Mouse (Mus musculus): ENCODE data around the gene Nid1.
"Not testable (repeated sequence)": the region's sequence is repeated elsewhere in the genome, so short reads cannot be mapped to it uniquely, and the experiment has no call there.

Gene Nid1

GRCm38 (mm10) chr13:13453332-13453731 lies 16.0 kb downstream of the Nid1 start:
- not testable (repeated sequence) for DNase-seq (ENCODE audit: low spot score)

DNA sequence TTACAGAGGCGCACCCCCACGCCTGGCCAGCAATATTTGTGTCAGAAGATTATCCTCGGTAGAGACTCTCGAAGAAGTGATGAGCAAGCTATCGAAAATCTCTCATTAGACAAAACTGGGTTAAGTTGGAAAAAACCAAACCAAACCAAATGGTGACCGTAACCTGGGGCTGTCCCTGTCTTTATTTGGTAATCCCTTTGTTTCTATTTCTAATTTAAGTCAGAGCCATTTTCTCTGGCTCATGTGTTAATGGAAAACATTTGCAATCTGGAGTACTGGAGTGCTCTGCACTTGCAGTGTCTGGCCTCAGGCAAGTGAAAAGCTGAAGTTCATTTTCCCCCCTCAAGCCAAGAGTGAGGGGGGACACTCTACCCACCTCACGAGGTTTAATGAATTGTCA lies 16.9 kb downstream of the Nid1 start:
- DNase-seq (ENCODE audit: low spot score), result not testable (repeated sequence)

- not testable (repeated sequence) for DNase-seq (ENCODE audit: low spot score)
These were observed 18.5 kb downstream of the Nid1 start for GRCm38 (mm10) chr13:13455632-13456492.

DNA sequence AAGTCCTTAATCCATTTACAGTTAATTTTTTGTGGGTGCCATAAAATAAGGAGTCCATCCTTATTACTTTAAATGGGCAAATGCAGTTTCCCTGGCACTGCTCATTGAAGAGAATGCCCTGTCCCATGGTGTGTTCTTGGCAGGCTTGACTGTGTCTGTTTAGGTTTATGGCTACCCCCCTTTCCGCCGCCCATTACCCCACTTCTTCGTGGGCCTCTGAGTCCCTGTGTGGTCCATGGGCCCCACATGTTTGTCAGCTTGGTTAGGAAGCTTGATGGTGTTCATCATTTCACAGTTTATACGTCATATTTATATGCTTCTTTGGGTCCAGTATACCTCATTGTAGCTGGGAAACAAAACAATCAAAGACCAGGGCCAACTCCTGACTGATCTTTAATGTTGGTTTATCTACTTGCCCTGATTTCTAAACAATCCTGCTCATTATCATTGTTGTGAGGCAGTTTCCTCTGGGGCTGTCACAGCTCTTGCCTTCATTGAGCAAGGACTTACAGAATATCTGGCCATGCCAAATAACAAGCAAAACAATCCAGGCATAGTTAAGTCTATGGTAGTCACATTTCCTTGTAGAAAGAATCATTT lies 20.9 kb downstream of the Nid1 start:
- no peak for DNase-seq (ENCODE audit: low spot score)

- DNase-seq (ENCODE audit: low spot score), result no peak
These were observed 23.3 kb downstream of the Nid1 start for GRCm38 (mm10) chr13:13460521-13461138.

DNA sequence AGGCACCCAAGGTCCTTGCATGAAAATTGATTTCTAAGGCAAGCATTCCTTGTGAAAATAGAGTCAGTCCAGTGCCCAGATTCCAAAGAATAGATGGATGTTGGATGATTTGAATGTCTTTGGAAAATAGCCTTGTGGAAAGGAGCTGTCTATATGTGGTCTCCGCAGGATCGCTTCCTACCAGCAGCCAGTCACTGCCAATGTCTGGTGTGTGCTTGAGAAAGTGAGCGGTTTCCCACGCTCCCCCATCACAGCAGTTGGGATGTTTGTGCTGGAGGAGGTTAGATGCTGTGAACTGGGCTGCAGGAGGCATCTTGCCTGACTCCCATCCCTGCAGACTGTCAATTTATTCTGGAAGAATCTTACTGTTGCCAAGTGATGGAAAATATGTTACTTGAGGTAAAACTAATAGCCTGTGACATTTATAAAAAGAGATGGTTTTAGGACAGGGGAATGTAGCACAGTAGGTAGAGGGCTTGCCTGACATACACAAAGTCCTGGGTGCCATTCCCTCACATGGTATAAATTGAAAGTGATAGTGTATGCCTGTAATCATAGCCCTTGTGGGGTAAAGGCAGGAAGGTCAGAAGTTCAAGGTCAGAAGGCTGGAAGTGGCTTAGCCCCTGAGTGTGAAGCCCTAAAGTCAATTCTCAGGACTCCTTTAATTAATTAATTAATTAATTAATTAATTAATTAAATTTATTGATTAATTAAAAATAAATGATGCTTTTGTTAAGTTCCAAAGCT lies 24.3 kb downstream of the Nid1 start:
- no peak for DNase-seq (ENCODE audit: low spot score)

- no peak for DNase-seq (ENCODE audit: low spot score)
These were observed 26.6 kb downstream of the Nid1 start for GRCm38 (mm10) chr13:13463949-13464348.

DNA sequence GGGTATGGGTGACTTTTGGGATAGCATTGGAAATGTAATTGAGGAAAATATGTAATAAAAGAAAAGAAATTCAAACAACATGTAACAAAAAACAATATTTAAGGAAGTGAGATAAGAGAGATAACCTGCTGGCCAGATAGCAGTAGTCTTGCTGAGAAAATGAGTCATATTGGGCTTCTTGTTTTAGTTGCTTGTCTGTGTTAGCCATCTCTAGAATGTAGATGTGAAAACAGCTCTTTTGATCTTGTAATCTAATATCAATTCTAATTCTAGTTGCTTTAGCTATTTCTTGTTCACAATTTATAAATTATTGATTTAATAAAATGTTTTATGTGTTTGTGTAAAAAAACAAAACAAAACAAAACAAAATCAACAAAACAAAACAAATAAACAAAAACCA lies 29.9 kb downstream of the Nid1 start:
- not testable (repeated sequence) for DNase-seq (ENCODE audit: low spot score)

GRCm38 (mm10) chr13:13468513-13468912 lies 31.2 kb downstream of the Nid1 start:
- no peak for DNase-seq (ENCODE audit: low spot score)

- no peak for DNase-seq (ENCODE audit: low spot score)
These were observed 34.0 kb downstream of the Nid1 start for GRCm38 (mm10) chr13:13471334-13471757.

DNA sequence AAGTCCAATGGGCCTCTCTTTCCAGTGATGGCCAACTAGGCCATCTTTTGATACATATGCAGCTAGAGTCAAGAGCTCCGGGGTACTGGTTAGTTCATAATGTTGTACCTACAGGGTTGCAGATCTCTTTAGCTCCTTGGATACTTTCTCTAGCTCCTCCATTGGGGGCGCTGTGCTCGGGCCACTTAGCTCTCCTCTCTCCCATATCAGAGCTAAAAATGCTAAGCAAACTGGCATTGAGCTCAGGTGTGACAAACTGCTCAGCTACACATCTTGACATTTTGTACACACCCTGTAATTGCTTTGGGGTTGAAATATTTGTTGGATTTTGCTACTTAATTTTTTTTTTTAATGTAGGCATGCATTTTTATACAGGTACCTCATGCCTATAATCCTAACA lies 37.1 kb downstream of the Nid1 start:
- not testable (repeated sequence) for DNase-seq (ENCODE audit: low spot score)

GRCm38 (mm10) chr13:13474991-13475390 lies 37.6 kb downstream of the Nid1 start:
- DNase-seq (ENCODE audit: low spot score), result no peak

DNA sequence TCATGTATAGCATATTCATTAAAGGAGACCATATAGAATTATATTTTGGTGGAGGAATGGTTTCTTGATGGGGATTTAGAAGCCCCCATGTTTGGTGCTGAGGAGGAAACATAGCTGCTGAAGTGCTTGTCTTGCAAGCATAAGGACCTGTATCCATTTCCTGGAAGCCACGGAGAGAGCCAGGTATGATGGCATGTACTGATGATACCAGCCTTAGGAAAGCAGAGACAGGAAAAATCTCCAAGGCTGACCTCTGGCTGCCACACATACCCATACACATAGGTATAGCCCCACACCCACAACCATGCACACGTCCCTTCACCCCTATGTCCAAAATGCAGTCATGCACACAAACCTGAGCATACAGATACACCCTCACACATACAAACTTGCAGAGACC lies 39.2 kb downstream of the Nid1 start:
- no peak for DNase-seq (ENCODE audit: low spot score)

GRCm38 (mm10) chr13:13477046-13477445 lies 39.7 kb downstream of the Nid1 start:
- DNase-seq (ENCODE audit: low spot score), result no peak

DNA sequence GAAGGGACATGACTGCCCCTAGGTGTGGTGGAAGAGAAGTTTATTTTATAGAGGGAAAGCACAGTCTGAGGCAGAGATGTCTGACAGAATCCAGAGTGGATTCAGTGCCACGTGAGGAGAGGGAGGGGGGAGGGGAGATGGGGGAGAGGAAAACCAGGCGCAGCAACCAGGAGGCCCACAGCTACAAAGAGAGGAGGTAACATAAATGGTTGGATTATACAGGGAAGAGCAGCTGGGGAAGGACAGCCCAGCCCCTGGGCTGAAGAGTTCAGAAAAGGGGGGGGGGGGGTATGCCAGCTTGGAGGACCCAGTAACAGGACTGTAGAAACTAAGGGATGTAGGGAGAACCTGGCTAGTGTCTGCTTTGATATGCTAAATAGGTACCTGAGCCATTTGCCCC lies 42.6 kb downstream of the Nid1 start:
- DNase-seq (ENCODE audit: low spot score), result no peak

DNA sequence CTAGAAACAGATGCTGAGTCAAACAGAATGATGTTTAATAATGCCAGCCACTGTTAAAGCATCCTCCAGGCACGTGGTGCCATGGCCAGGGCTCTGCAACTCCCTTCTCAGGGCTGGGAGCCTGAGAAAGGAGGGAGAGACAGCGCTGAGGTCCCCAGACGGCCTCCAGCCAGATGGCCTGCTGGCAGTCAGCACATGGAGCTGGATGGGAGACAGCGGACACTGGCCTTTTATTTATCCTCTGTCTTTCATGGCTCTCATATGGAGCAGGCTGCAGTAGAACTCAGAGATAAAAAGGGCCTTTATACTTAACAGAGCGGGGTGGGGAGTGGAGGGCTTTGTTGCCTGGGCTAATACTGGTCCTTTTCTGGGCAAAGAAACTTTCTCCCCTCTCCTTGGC lies 43.7 kb downstream of the Nid1 start:
- no peak for DNase-seq (ENCODE audit: low spot score)

- DNase-seq (ENCODE audit: low spot score), result no peak
These were observed 44.7 kb downstream of the Nid1 start for GRCm38 (mm10) chr13:13481875-13482674.

GRCm38 (mm10) chr13:13484351-13484751 lies 47.0 kb downstream of the Nid1 start:
- no peak for DNase-seq (ENCODE audit: low spot score)

DNA sequence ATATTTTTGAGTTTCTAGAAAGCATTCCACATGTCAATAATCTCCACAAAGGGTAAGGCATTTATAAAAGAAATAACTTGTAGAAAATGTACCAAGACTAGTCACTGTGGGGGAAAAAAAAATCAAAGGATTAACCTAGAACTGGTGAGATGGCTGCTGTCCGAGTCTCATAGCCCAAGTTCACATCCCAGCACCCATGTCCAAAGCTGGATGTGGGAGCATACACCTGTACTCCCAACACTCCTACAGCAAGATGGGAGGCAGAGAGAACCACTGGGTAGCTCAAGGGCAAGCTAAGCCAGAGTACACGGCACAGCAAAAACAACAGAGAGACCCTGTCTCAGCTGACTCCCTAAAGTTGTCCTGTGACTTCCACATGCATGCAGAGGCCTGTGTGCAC lies 47.5 kb downstream of the Nid1 start:
- DNase-seq (ENCODE audit: low spot score), result no peak

DNA sequence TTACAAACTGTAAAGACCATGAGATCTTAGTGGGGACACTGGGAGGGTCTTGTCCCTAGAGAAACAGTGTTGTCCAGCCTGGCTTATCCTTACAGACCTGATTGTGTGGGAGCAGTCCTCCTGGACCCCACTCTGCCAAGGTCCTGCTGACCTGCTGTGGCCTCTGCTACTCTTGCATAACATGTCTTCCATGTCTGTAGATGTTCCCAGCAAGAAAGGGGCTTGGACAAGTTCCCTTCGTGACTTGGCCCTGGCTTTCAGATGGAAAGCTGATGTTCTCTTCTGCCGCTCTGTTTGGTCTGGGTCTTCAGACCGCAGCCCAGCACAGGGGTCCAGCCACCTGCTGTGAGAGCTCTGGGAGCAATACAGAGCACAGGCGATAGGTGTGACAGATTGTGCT lies 48.3 kb downstream of the Nid1 start:
- DNase-seq (ENCODE audit: low spot score), result no peak

DNA sequence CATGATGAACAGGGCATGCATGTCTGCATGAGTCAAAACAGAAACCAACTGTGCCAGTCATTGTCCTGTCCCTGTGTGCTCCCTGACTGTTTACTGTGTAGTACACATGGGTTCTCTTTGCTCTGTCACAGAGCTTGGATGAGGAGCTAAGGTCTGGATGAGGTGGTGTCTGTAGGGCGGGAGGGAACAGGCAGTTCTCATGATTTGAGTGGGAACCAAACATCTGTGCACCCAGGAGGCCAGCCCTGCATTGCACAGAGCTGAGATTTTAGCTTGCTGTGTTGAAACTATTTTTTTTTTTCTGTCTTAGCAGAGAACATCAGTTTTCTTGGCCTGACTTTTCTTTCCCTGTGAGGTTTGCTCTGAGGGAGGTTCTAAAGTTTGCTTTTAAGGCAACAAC lies 50.5 kb downstream of the Nid1 start:
- DNase-seq (ENCODE audit: low spot score), result no peak

DNA sequence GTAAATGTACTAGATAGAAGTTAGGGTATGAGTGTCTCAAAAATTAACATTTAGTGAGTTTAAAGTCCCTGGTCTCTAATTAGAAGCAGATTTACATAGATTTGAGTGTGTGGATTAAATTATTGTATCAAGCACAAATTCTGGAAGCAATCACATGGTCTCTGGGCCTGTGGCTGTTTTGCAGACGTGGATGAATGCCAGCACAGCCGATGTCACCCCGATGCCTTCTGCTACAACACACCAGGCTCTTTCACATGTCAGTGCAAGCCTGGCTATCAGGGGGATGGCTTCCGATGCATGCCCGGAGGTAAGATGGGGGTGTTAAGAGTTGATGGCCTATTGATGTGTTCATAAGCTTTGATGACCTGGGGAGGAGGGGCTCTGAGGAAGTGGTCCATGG lies 52.5 kb downstream of the Nid1 start:
- no peak for DNase-seq (ENCODE audit: low spot score)
